Mouse (Mus musculus): ENCODE results near the gene Ndufa5. TPM values are rescaled to one million over a fixed set of nuclear protein-coding genes. Genes with fewer than 3 reads are reported as not detected.

The Ndufa5 gene
- polyA plus RNA-seq, 1 experiment from 2014 or later = 483 TPM

DNA sequence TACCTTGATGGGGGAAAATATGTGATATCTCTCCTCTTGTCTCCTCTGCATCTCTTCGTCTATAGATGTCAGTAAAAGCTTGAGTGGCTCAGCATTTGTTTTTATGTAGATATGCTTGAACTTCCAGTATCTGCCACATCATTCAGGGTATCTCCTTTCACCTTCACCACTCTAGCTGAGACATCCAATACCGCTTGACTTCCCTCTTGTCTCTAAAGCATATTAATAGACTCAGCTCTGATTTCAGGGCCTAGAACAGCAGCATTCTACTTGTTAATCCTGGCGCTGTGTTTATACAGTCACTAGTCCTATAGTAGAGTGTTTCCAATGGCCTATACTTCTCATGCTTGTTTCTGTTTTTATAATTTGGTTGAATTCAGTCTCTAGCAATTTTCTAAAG is 5.0 kb upstream of the Ndufa5 start:
- no peaks in the 10 kb centered on the region for H3K9me3 ChIP-seq (ENCODE audit: control insufficient read depth, low read length)
- H3K4me2 ChIP-seq (replicated peaks) = no peak overlapping the region
- 90% methylated on average over 3 of the region's 3 CpGs for WGBS
- ATAC-seq (ENCODE audit: low FRiP score) = no peak
- no peaks in the 10 kb centered on the region for H3K36me3 ChIP-seq (replicated peaks; ENCODE audit: control insufficient read depth, insufficient read depth)
- H3K9ac ChIP-seq = no peak overlapping the region
- no peak overlapping the region for H3K27ac ChIP-seq
- H3K4me1 ChIP-seq (replicated peaks; ENCODE audit: control insufficient read depth, insufficient read depth, low read length) = peaks cover 6% of the 10 kb centered on the region
- H3K27me3 ChIP-seq (ENCODE audit: control insufficient read depth, insufficient read depth, low read length) = no peaks in the 10 kb centered on the region
- H3K4me3 ChIP-seq (replicated peaks; ENCODE audit: low read length) = no peak overlapping the region
- no peak for DNase-seq (ENCODE audit: low spot score)

- Histone ChIP-seq H3K27me3 (ENCODE audit: control insufficient read depth, insufficient read depth, low read length) (no peaks in the 10 kb centered on the region), H3K4me2 (replicated peaks) (peak overlapping the region; percentile 38), H3K36me3 (replicated peaks; ENCODE audit: control insufficient read depth, insufficient read depth) (no peaks in the 10 kb centered on the region), H3K27ac (no peak overlapping the region), H3K4me3 (replicated peaks; ENCODE audit: low read length) (no peak overlapping the region), H3K9ac (peak overlapping the region; percentile 9; the same call in 1 of the 2 replicates), H3K4me1 (replicated peaks; ENCODE audit: control insufficient read depth, insufficient read depth, low read length) (peaks cover 16% of the 10 kb centered on the region), H3K9me3 (ENCODE audit: control insufficient read depth, low read length) (no peaks in the 10 kb centered on the region)
- 56% methylated on average over 11 of the region's 11 CpGs for WGBS
- no peak for ATAC-seq (ENCODE audit: low FRiP score)
- DNase-seq (ENCODE audit: low spot score) = no peak
Observed at GRCm38 (mm10) chr6:24530711-24531420, 3.1 kb upstream of the Ndufa5 start.

- Histone ChIP-seq H3K9me3 (ENCODE audit: control insufficient read depth, low read length) (no peaks in the 10 kb centered on the region), H3K27me3 (ENCODE audit: control insufficient read depth, insufficient read depth, low read length) (no peaks in the 10 kb centered on the region), H3K4me1 (replicated peaks; ENCODE audit: control insufficient read depth, insufficient read depth, low read length) (peaks cover 16% of the 10 kb centered on the region), H3K9ac (peak overlapping the region; percentile 9; the same call in 1 of the 2 replicates), H3K27ac (no peak overlapping the region), H3K4me3 (replicated peaks; ENCODE audit: low read length) (no peak overlapping the region), H3K4me2 (replicated peaks) (peak overlapping the region; percentile 38), H3K36me3 (replicated peaks; ENCODE audit: control insufficient read depth, insufficient read depth) (no peaks in the 10 kb centered on the region)
- peak; percentile 71 for DNase-seq (ENCODE audit: low spot score)
- 30% methylated on average over 4 of the region's 4 CpGs for WGBS
- no peak for ATAC-seq (ENCODE audit: low FRiP score)
Observed at GRCm38 (mm10) chr6:24530166-24530565, 2.4 kb upstream of the Ndufa5 start.

- Histone ChIP-seq H3K27me3 (ENCODE audit: control insufficient read depth, insufficient read depth, low read length) (no peaks in the 10 kb centered on the region), H3K4me3 (replicated peaks; ENCODE audit: low read length) (peak within 1 kb of the TSS; percentile 85), H3K27ac (peak within 1 kb of the TSS; percentile 57; the same call in 1 of the 2 replicates), H3K4me1 (replicated peaks; ENCODE audit: control insufficient read depth, insufficient read depth, low read length) (peaks cover 16% of the 10 kb centered on the region), H3K4me2 (replicated peaks) (peak within 1 kb of the TSS; percentile 63), H3K36me3 (replicated peaks; ENCODE audit: control insufficient read depth, insufficient read depth) (peaks cover 5% of the 10 kb centered on the region; the same call in 1 of the 2 replicates), H3K9me3 (ENCODE audit: control insufficient read depth, low read length) (no peaks in the 10 kb centered on the region), H3K9ac (peak within 1 kb of the TSS; percentile 80)
- ATAC-seq (ENCODE audit: low FRiP score) (no peak), DNase-seq (ENCODE audit: low spot score) (no peak)
- WGBS = 59% methylated on average over 2 of the region's 2 CpGs
Observed at GRCm38 (mm10) chr6:24528064-24528243, 141 bp upstream of the Ndufa5 start, which contains the start of gene Asb15. Gene Asb15, plus strand, starts transcription at chr6:24528144.

GRCm38 (mm10) chr6:24525705-24526104 is 2.1 kb downstream of the Ndufa5 start:
- Histone ChIP-seq H3K27me3 (ENCODE audit: control insufficient read depth, insufficient read depth, low read length) (no peaks in the 10 kb centered on the region), H3K4me2 (replicated peaks) (no peak overlapping the region), H3K4me3 (replicated peaks; ENCODE audit: low read length) (no peak overlapping the region), H3K9me3 (ENCODE audit: control insufficient read depth, low read length) (no peaks in the 10 kb centered on the region), H3K9ac (no peak overlapping the region), H3K27ac (no peak overlapping the region), H3K4me1 (replicated peaks; ENCODE audit: control insufficient read depth, insufficient read depth, low read length) (peaks cover 16% of the 10 kb centered on the region), H3K36me3 (replicated peaks; ENCODE audit: control insufficient read depth, insufficient read depth) (peaks cover 23% of the 10 kb centered on the region)
- no peak for DNase-seq (ENCODE audit: low spot score)
- no peak for ATAC-seq (ENCODE audit: low FRiP score)
- WGBS = 92% methylated on average over 3 of the region's 3 CpGs

DNA sequence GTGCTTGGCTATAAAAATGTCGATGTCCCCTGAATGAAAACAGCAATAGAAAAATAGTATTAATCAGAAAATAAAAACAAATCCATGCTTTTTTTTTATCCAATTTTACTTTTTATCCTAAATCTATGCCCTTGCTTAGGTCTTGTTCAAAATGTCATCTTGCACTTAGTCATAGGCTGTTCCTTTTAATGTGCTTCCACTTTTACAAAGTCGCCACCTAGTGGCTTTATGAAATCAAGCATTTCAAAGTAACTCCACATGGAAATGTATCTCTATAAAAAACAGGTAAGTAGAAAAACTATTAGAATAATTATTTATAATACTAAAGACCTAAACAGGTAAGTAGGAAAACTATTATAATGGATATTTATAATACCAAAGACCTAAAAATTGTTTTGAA is 11.6 kb downstream of the Ndufa5 start:
- no peak overlapping the region for H3K27ac ChIP-seq
- H3K36me3 ChIP-seq (replicated peaks; ENCODE audit: control insufficient read depth, insufficient read depth) = peaks cover 33% of the 10 kb centered on the region
- no peaks in the 10 kb centered on the region for H3K9me3 ChIP-seq (ENCODE audit: control insufficient read depth, low read length)
- DNase-seq (ENCODE audit: low spot score) (peak; percentile 79), ATAC-seq (ENCODE audit: low FRiP score) (0 out of 2 replicates have a peak, but pooled peaks have one; percentile 61)
- no peak overlapping the region for H3K9ac ChIP-seq
- no peak overlapping the region for H3K4me2 ChIP-seq (replicated peaks)
- no peak overlapping the region for H3K4me3 ChIP-seq (replicated peaks; ENCODE audit: low read length)
- peaks cover 9% of the 10 kb centered on the region; the same call in 1 of the 2 replicates for H3K4me1 ChIP-seq (replicated peaks; ENCODE audit: control insufficient read depth, insufficient read depth, low read length)
- WGBS = 49% methylated on average over 2 of the region's 2 CpGs
- no peaks in the 10 kb centered on the region for H3K27me3 ChIP-seq (ENCODE audit: control insufficient read depth, insufficient read depth, low read length)

GRCm38 (mm10) chr6:24514552-24515284 is 13.1 kb downstream of the Ndufa5 start, which contains the start of gene Iqub:
Gene Iqub, minus strand, starts transcription at chr6:24515067.
- no peaks in the 10 kb centered on the region for H3K27me3 ChIP-seq (ENCODE audit: control insufficient read depth, insufficient read depth, low read length)
- peak within 1 kb of the TSS; percentile 8 for H3K9ac ChIP-seq
- 20% methylated on average over 13 of the region's 13 CpGs for WGBS
- H3K4me1 ChIP-seq (replicated peaks; ENCODE audit: control insufficient read depth, insufficient read depth, low read length) = peaks cover 9% of the 10 kb centered on the region; the same call in 1 of the 2 replicates
- no peaks in the 10 kb centered on the region for H3K9me3 ChIP-seq (ENCODE audit: control insufficient read depth, low read length)
- DNase-seq (ENCODE audit: low spot score) (peak; percentile 75), ATAC-seq (ENCODE audit: low FRiP score) (peak; percentile 92)
- H3K36me3 ChIP-seq (replicated peaks; ENCODE audit: control insufficient read depth, insufficient read depth) = peaks cover 21% of the 10 kb centered on the region
- H3K4me2 ChIP-seq (replicated peaks) = peak within 1 kb of the TSS; percentile 26
- peak within 1 kb of the TSS; percentile 34; the same call in 1 of the 2 replicates for H3K27ac ChIP-seq
- H3K4me3 ChIP-seq (replicated peaks; ENCODE audit: low read length) = no peak within 1 kb of the TSS

GRCm38 (mm10) chr6:24504141-24504540 is 23.7 kb downstream of the Ndufa5 start:
- Histone ChIP-seq H3K9ac (no peak overlapping the region), H3K27ac (no peak overlapping the region), H3K9me3 (ENCODE audit: control insufficient read depth, low read length) (no peaks in the 10 kb centered on the region), H3K36me3 (replicated peaks; ENCODE audit: control insufficient read depth, insufficient read depth) (no peaks in the 10 kb centered on the region), H3K4me3 (replicated peaks; ENCODE audit: low read length) (no peak overlapping the region), H3K27me3 (ENCODE audit: control insufficient read depth, insufficient read depth, low read length) (no peaks in the 10 kb centered on the region), H3K4me1 (replicated peaks; ENCODE audit: control insufficient read depth, insufficient read depth, low read length) (no peaks in the 10 kb centered on the region), H3K4me2 (replicated peaks) (no peak overlapping the region)
- ATAC-seq (ENCODE audit: low FRiP score) (no peak), DNase-seq (ENCODE audit: low spot score) (peak; percentile 36)
- 76% methylated on average over 2 of the region's 2 CpGs for WGBS

GRCm38 (mm10) chr6:24490341-24490740 is 37.5 kb downstream of the Ndufa5 start:
- H3K4me1 ChIP-seq (replicated peaks; ENCODE audit: control insufficient read depth, insufficient read depth, low read length) = no peaks in the 10 kb centered on the region
- WGBS = 5% methylated on average over 1 of the region's 1 CpGs
- no peaks in the 10 kb centered on the region for H3K9me3 ChIP-seq (ENCODE audit: control insufficient read depth, low read length)

More at GRCm38 (mm10) chr6:24490341-24490740, 37.5 kb downstream of the Ndufa5 start:
- no peaks in the 10 kb centered on the region for H3K27me3 ChIP-seq (ENCODE audit: control insufficient read depth, insufficient read depth, low read length)
- H3K4me3 ChIP-seq (replicated peaks; ENCODE audit: low read length) = no peak overlapping the region
- H3K36me3 ChIP-seq (replicated peaks; ENCODE audit: control insufficient read depth, insufficient read depth) = no peaks in the 10 kb centered on the region
- H3K9ac ChIP-seq = no peak overlapping the region
- no peak for ATAC-seq (ENCODE audit: low FRiP score)
- H3K4me2 ChIP-seq (replicated peaks) = no peak overlapping the region
- peak; percentile 61 for DNase-seq (ENCODE audit: low spot score)
- H3K27ac ChIP-seq = no peak overlapping the region
